Mouse (Mus musculus): Measurements from ENCODE around the gene Lrrc4. TPM values are rescaled to one million over a fixed set of nuclear protein-coding genes. Genes with fewer than 3 reads are reported as not detected.

Lrrc4 gene
- polyA plus RNA-seq, 1 experiment from 2014 or later, result 6.7 TPM

- H3K4me3 ChIP-seq (ENCODE audit: low read depth, low read length), result no peak overlapping the region
- 80% methylated on average over 5 of the region's 5 CpGs for WGBS
- no peaks in the 10 kb centered on the region for H3K36me3 ChIP-seq (ENCODE audit: control insufficient read depth, insufficient read depth, low read length)
- no peaks in the 10 kb centered on the region for H3K9me3 ChIP-seq (replicated peaks; ENCODE audit: control insufficient read depth, low read length, poor library complexity, severe bottlenecking)
- H3K27ac ChIP-seq (ENCODE audit: low read length), result no peak overlapping the region
- H3K27me3 ChIP-seq (ENCODE audit: control insufficient read depth, insufficient read depth, low read depth, low read length), result no peaks in the 10 kb centered on the region
- ATAC-seq, result no peak
- no peak overlapping the region for H3K4me2 ChIP-seq (ENCODE audit: low read length)
- H3K9ac ChIP-seq (ENCODE audit: low read depth, low read length), result no peak overlapping the region
- peaks cover 4% of the 10 kb centered on the region; the same call in 1 of the 2 replicates for H3K4me1 ChIP-seq (ENCODE audit: control insufficient read depth, insufficient read depth, low read length)
Observed at GRCm38 (mm10) chr6:28640088-28640487, 191.5 kb downstream of the Lrrc4 start.

- Histone ChIP-seq H3K4me2 (ENCODE audit: low read length) (no peak overlapping the region), H3K27ac (ENCODE audit: low read length) (no peak overlapping the region), H3K4me3 (ENCODE audit: low read depth, low read length) (no peak overlapping the region), H3K27me3 (ENCODE audit: control insufficient read depth, insufficient read depth, low read depth, low read length) (no peaks in the 10 kb centered on the region), H3K36me3 (ENCODE audit: control insufficient read depth, insufficient read depth, low read length) (no peaks in the 10 kb centered on the region), H3K9me3 (replicated peaks; ENCODE audit: control insufficient read depth, low read length, poor library complexity, severe bottlenecking) (no peaks in the 10 kb centered on the region), H3K9ac (ENCODE audit: low read depth, low read length) (no peak overlapping the region), H3K4me1 (ENCODE audit: control insufficient read depth, insufficient read depth, low read length) (peaks cover 4% of the 10 kb centered on the region; the same call in 1 of the 2 replicates)
- WGBS, result 84% methylated on average over 6 of the region's 6 CpGs
- no peak for ATAC-seq
Observed at GRCm38 (mm10) chr6:28635531-28636348, 195.8 kb downstream of the Lrrc4 start.

GRCm38 (mm10) chr6:28635092-28635491 lies 196.5 kb downstream of the Lrrc4 start:
- Histone ChIP-seq H3K4me2 (ENCODE audit: low read length) (no peak overlapping the region), H3K9ac (ENCODE audit: low read depth, low read length) (no peak overlapping the region), H3K9me3 (replicated peaks; ENCODE audit: control insufficient read depth, low read length, poor library complexity, severe bottlenecking) (no peaks in the 10 kb centered on the region), H3K4me1 (ENCODE audit: control insufficient read depth, insufficient read depth, low read length) (peaks cover 4% of the 10 kb centered on the region; the same call in 1 of the 2 replicates), H3K36me3 (ENCODE audit: control insufficient read depth, insufficient read depth, low read length) (no peaks in the 10 kb centered on the region), H3K4me3 (ENCODE audit: low read depth, low read length) (no peak overlapping the region), H3K27me3 (ENCODE audit: control insufficient read depth, insufficient read depth, low read depth, low read length) (no peaks in the 10 kb centered on the region), H3K27ac (ENCODE audit: low read length) (no peak overlapping the region)
- no peak for ATAC-seq
- WGBS, result 68% methylated on average over 1 of the region's 1 CpGs

- Histone ChIP-seq H3K4me2 (ENCODE audit: low read length) (no peak overlapping the region), H3K4me3 (ENCODE audit: low read depth, low read length) (no peak overlapping the region), H3K4me1 (ENCODE audit: control insufficient read depth, insufficient read depth, low read length) (peaks cover 7% of the 10 kb centered on the region; the same call in 1 of the 2 replicates), H3K27ac (ENCODE audit: low read length) (no peak overlapping the region), H3K9ac (ENCODE audit: low read depth, low read length) (no peak overlapping the region), H3K27me3 (ENCODE audit: control insufficient read depth, insufficient read depth, low read depth, low read length) (no peaks in the 10 kb centered on the region), H3K36me3 (ENCODE audit: control insufficient read depth, insufficient read depth, low read length) (no peaks in the 10 kb centered on the region), H3K9me3 (replicated peaks; ENCODE audit: control insufficient read depth, low read length, poor library complexity, severe bottlenecking) (no peaks in the 10 kb centered on the region)
- ATAC-seq, result no peak
- 38% methylated on average over 3 of the region's 3 CpGs for WGBS
Observed at GRCm38 (mm10) chr6:28633656-28634055, 197.9 kb downstream of the Lrrc4 start.

- no peaks in the 10 kb centered on the region for H3K27me3 ChIP-seq (ENCODE audit: control insufficient read depth, insufficient read depth, low read depth, low read length)
- 0 out of 2 replicates have a peak, but pooled peaks have one; percentile 44 for ATAC-seq
- H3K4me1 ChIP-seq (ENCODE audit: control insufficient read depth, insufficient read depth, low read length), result peaks cover 12% of the 10 kb centered on the region; the same call in 1 of the 2 replicates
- H3K9me3 ChIP-seq (replicated peaks; ENCODE audit: control insufficient read depth, low read length, poor library complexity, severe bottlenecking), result no peaks in the 10 kb centered on the region
- no peak overlapping the region for H3K4me3 ChIP-seq (ENCODE audit: low read depth, low read length)
- 29% methylated on average over 2 of the region's 2 CpGs for WGBS
- H3K36me3 ChIP-seq (ENCODE audit: control insufficient read depth, insufficient read depth, low read length), result no peaks in the 10 kb centered on the region
- no peak overlapping the region for H3K9ac ChIP-seq (ENCODE audit: low read depth, low read length)
- H3K27ac ChIP-seq (ENCODE audit: low read length), result no peak overlapping the region
- no peak overlapping the region for H3K4me2 ChIP-seq (ENCODE audit: low read length)
Observed at GRCm38 (mm10) chr6:28633120-28633519, 198.4 kb downstream of the Lrrc4 start.

- Histone ChIP-seq H3K4me2 (ENCODE audit: low read length) (no peak overlapping the region), H3K9me3 (replicated peaks; ENCODE audit: control insufficient read depth, low read length, poor library complexity, severe bottlenecking) (no peaks in the 10 kb centered on the region), H3K27me3 (ENCODE audit: control insufficient read depth, insufficient read depth, low read depth, low read length) (no peaks in the 10 kb centered on the region), H3K4me3 (ENCODE audit: low read depth, low read length) (no peak overlapping the region), H3K27ac (ENCODE audit: low read length) (no peak overlapping the region), H3K9ac (ENCODE audit: low read depth, low read length) (no peak overlapping the region), H3K36me3 (ENCODE audit: control insufficient read depth, insufficient read depth, low read length) (no peaks in the 10 kb centered on the region), H3K4me1 (ENCODE audit: control insufficient read depth, insufficient read depth, low read length) (peaks cover 10% of the 10 kb centered on the region; the same call in 1 of the 2 replicates)
- ATAC-seq, result no peak
- WGBS, result 79% methylated on average over 2 of the region's 2 CpGs
Observed at GRCm38 (mm10) chr6:28630926-28631325, 200.6 kb downstream of the Lrrc4 start.

DNA sequence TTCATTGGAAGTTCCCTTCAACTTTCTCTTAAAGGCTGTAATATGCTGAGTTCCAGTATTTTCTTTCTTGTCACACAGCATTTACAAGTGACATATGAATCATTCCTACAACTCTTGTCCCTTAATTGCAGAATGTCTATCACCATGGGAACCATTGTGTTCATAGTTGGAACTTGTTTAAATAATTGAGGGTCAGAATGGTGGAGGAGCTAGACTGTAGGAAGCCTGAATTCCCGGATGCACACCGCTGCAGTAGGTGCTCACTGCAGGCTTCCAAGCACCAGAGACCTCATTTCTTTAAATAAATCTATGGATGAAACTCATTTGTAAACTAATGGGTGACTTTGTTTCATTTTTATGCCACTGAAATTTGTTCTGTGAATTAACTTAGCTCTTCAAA lies 201.7 kb downstream of the Lrrc4 start:
- no peaks in the 10 kb centered on the region for H3K36me3 ChIP-seq (ENCODE audit: control insufficient read depth, insufficient read depth, low read length)
- H3K4me2 ChIP-seq (ENCODE audit: low read length), result no peak overlapping the region
- no peak overlapping the region for H3K4me3 ChIP-seq (ENCODE audit: low read depth, low read length)
- peaks cover 10% of the 10 kb centered on the region; the same call in 1 of the 2 replicates for H3K4me1 ChIP-seq (ENCODE audit: control insufficient read depth, insufficient read depth, low read length)
- H3K9ac ChIP-seq (ENCODE audit: low read depth, low read length), result no peak overlapping the region
- 39% methylated on average over 2 of the region's 2 CpGs for WGBS
- no peaks in the 10 kb centered on the region for H3K9me3 ChIP-seq (replicated peaks; ENCODE audit: control insufficient read depth, low read length, poor library complexity, severe bottlenecking)
- ATAC-seq, result no peak
- H3K27me3 ChIP-seq (ENCODE audit: control insufficient read depth, insufficient read depth, low read depth, low read length), result no peaks in the 10 kb centered on the region
- no peak overlapping the region for H3K27ac ChIP-seq (ENCODE audit: low read length)

DNA sequence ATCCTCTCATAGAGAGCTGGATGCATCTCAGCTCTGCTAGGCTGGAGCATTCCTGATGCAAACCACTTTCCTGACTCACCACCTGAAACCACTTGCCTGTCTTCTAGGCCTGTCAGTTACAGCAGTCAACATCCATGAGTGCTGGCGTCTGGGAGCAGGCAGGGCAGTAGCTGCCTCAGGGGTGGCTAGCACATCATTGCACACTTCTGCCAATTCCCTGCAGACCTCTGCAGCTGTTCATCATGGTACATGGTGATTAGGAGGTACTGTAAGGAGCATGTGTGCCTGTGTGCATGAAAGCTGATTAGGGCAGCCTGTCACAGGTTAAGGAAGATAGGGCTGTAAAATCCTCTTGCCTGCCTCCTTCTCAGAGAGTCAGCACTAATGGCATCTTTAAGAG lies 203.1 kb downstream of the Lrrc4 start:
- Histone ChIP-seq H3K9me3 (replicated peaks; ENCODE audit: control insufficient read depth, low read length, poor library complexity, severe bottlenecking) (no peaks in the 10 kb centered on the region), H3K9ac (ENCODE audit: low read depth, low read length) (no peak overlapping the region), H3K4me1 (ENCODE audit: control insufficient read depth, insufficient read depth, low read length) (peaks cover 10% of the 10 kb centered on the region; the same call in 1 of the 2 replicates), H3K27ac (ENCODE audit: low read length) (no peak overlapping the region), H3K4me2 (ENCODE audit: low read length) (no peak overlapping the region), H3K4me3 (ENCODE audit: low read depth, low read length) (no peak overlapping the region), H3K27me3 (ENCODE audit: control insufficient read depth, insufficient read depth, low read depth, low read length) (no peaks in the 10 kb centered on the region), H3K36me3 (ENCODE audit: control insufficient read depth, insufficient read depth, low read length) (no peaks in the 10 kb centered on the region)
- ATAC-seq, result peak; percentile 75
- WGBS, result 35% methylated on average over 1 of the region's 1 CpGs

GRCm38 (mm10) chr6:28622963-28623362 lies 208.6 kb downstream of the Lrrc4 start:
- no peak for ATAC-seq
- H3K9ac ChIP-seq (ENCODE audit: low read depth, low read length), result no peak overlapping the region

More at GRCm38 (mm10) chr6:28622963-28623362, 208.6 kb downstream of the Lrrc4 start:
- no peaks in the 10 kb centered on the region for H3K36me3 ChIP-seq (ENCODE audit: control insufficient read depth, insufficient read depth, low read length)
- no peak overlapping the region for H3K4me2 ChIP-seq (ENCODE audit: low read length)
- WGBS, result 93% methylated on average over 3 of the region's 3 CpGs
- no peak overlapping the region for H3K4me3 ChIP-seq (ENCODE audit: low read depth, low read length)
- H3K9me3 ChIP-seq (replicated peaks; ENCODE audit: control insufficient read depth, low read length, poor library complexity, severe bottlenecking), result no peaks in the 10 kb centered on the region
- no peak overlapping the region for H3K27ac ChIP-seq (ENCODE audit: low read length)
- H3K4me1 ChIP-seq (ENCODE audit: control insufficient read depth, insufficient read depth, low read length), result peaks cover 18% of the 10 kb centered on the region
- H3K27me3 ChIP-seq (ENCODE audit: control insufficient read depth, insufficient read depth, low read depth, low read length), result no peaks in the 10 kb centered on the region

All from midbrain, embryonic 16.5 days (tissue).